Mouse (Mus musculus) lung, embryonic 14.5 days (tissue): ENCODE data around the gene Tfap2a. TPM values are rescaled to one million over a fixed set of nuclear protein-coding genes. Genes with fewer than 3 reads are reported as not detected.

Source experiments
- ATAC-seq: fragments of 200-750 bp; cut with Nextera tagmentation; 2 replicates; pipeline ENCODE4 v1.8.0; 2017; ENCODE audit warnings: mild to moderate bottlenecking, moderate TSS enrichment, moderate library complexity; ENCODE audit not compliant: insufficient read depth
- DNase-seq: peaks from one replicate; pipeline ENCODE4 v3.0.0-alpha.2; 2015
- H3K27ac ChIP-seq: fragments of 300-500 bp; sonication (generic); 2 replicates; pipeline ENCODE4 v1.5.1; 2014; ENCODE audit warnings: low read depth, mild to moderate bottlenecking, moderate library complexity
- H3K27me3 ChIP-seq: fragments of 300-500 bp; sonication (generic); 2 replicates; pipeline ENCODE4 v1.6.1; 2014; ENCODE audit warnings: low read length, control low read depth; ENCODE audit not compliant: insufficient read depth
- H3K36me3 ChIP-seq: fragments of 300-500 bp; sonication (generic); 2 replicates; pipeline ENCODE4 v1.6.1; 2014; ENCODE audit warnings: control low read depth; ENCODE audit not compliant: insufficient read depth
- H3K4me1 ChIP-seq: fragments of 300-500 bp; sonication (generic); 2 replicates; pipeline ENCODE4 v1.6.1; 2014; ENCODE audit warnings: antibody characterized with exemption, control low read depth; ENCODE audit not compliant: insufficient read depth
- H3K4me2 ChIP-seq: fragments of 300-500 bp; sonication (generic); 2 replicates; pipeline ENCODE4 v1.6.1; 2014; ENCODE audit warnings: mild to moderate bottlenecking
- H3K4me3 ChIP-seq: fragments of 300-500 bp; sonication (generic); 2 replicates; pipeline ENCODE4 v1.5.1; 2014; ENCODE audit warnings: low read depth, low read length
- H3K9ac ChIP-seq: fragments of 300-500 bp; sonication (generic); 2 replicates; pipeline ENCODE4 v1.6.1; 2014
- H3K9me3 ChIP-seq: fragments of 300-500 bp; sonication (generic); 2 replicates; pipeline ENCODE4 v1.6.1; 2016; ENCODE audit warnings: low read depth, low read length, control low read depth
- CTCF ChIP-seq: IDR thresholded peaks from 2 replicates; pipeline ENCODE4 v1.5.1; 2016; ENCODE audit warnings: antibody characterized with exemption, low read depth
- WGBS: fragments of 180-500 bp; shearing (Covaris S2); extraction: QIAGEN DNeasy Blood & Tissue Kit; methylation state at CpG from one replicate; pipeline ENCODE4 v1.1.7; 2014; 5-methylcytosine and 5-hydroxymethylcytosine counted together
- polyA plus RNA-seq: library from polyadenylated mRNA; unstranded; fragments of >200 nt; fragmentation: Nextera tagmentation; extraction: Ambion mirVana; gene quantifications from 2 replicates; pipeline ENCODE4 v1.2.1, GENCODE M21; 2014

Tfap2a gene
- polyA plus RNA-seq: 0.11 and 0.19 TPM in 2 replicates

- no peak for DNase-seq
- Histone ChIP-seq H3K27me3 (peaks cover 100% of the 10 kb centered on the region), H3K4me3 (0 out of 2 replicates have a peak within 1 kb of the TSS, but pooled peaks have one; percentile 2), H3K9ac (no peak within 1 kb of the TSS), H3K36me3 (no peaks in the 10 kb centered on the region), H3K27ac (no peak within 1 kb of the TSS), H3K4me1 (no peaks in the 10 kb centered on the region), H3K4me2 (no peak within 1 kb of the TSS), H3K9me3 (no peaks in the 10 kb centered on the region)
- 1% methylated on average over 28 of the region's 30 CpGs for WGBS
- no peak for TF ChIP-seq CTCF
- ATAC-seq: no peak
Observed at GRCm38 (mm10) chr13:40738196-40738880, at the start of gene Tfap2a. Gene Tfap2a (minus strand): TSS chr13:40738376.

DNA sequence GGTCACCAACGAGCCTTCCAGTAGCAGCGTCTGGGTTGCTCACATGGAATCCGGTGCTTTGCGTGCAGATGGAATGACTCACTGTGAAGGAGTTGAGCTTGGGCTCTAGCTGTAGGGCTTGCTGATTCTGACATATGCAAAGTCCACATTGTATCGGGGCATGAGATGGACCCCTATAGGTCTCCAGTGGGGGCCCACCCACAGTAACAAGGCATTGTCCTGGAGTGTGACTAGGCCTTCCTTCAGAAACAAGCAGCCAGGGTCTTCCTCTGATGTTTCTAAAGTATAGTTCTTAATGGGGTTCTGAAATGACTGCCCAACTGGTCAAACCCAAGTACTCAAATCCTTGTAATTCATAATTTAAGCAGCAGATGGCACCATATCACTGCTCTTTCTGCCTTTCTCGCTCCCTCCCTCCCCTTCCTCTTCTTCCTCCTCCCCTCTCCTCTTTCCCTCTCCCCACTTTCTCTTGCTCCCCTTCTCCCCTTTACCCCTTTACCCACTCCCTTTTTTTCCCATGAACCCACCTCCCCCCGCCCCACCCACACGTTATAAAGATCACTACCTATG lies 46.1 kb upstream of the Tfap2a start:
- peak; percentile 82 for DNase-seq
- WGBS: 39% methylated on average over 8 of the region's 8 CpGs

DNA sequence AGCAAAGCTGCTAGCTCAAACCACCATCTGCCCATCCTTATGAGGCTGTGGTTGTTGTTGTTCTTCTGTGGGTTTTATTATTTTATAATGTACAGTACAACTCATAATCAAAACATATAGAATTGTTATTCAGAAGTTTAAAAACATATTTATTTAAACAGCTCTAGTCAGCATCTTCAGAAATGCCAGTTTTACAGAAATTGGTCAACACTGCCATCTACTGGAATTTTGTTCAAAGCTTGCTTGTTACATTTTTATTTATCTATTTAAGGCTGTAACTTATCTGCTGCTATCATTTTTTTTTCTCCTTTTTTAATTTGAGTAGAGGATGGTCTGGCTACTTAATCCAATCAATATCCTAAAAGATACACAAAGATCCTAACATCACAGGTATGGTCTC lies 19.8 kb upstream of the Tfap2a start:
- Histone ChIP-seq H3K27ac (no peak overlapping the region), H3K4me2 (no peak overlapping the region), H3K27me3 (no peaks in the 10 kb centered on the region), H3K9ac (no peak overlapping the region), H3K36me3 (no peaks in the 10 kb centered on the region), H3K4me1 (no peaks in the 10 kb centered on the region), H3K9me3 (no peaks in the 10 kb centered on the region), H3K4me3 (no peak overlapping the region)
- peak; percentile 55 for TF ChIP-seq CTCF
- peak; percentile 84 for DNase-seq
- no peak for ATAC-seq

More for the DNA sequence above, 46.1 kb upstream of the Tfap2a start:
- Histone ChIP-seq H3K4me1 (no peaks in the 10 kb centered on the region), H3K36me3 (no peaks in the 10 kb centered on the region), H3K4me3 (no peak overlapping the region), H3K27ac (no peak overlapping the region), H3K9me3 (no peaks in the 10 kb centered on the region), H3K4me2 (no peak overlapping the region), H3K27me3 (no peaks in the 10 kb centered on the region), H3K9ac (no peak overlapping the region)
- peak; percentile 70 for TF ChIP-seq CTCF
- no peak for ATAC-seq

DNA sequence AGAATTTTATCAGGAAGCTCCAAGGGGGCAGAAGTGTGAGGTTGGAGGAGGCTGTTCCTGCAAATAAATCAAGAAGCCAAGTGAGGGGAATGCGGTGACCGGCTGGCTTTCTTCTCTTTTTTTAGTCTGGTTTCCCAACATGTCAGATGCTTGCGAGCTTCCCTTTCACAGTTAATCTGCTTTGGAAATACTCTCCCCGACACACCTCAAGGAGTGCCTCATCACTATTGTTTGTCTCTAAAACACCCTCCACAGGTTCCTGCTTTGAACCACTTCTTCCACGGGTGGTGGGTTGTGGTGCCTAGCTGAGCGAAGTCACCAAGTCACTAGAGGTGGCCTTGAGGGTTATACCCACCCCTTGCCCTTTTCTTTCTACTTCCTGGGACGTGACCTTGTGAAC lies 18.2 kb upstream of the Tfap2a start:
- DNase-seq: no peak
- Histone ChIP-seq H3K27me3 (no peaks in the 10 kb centered on the region), H3K9me3 (no peaks in the 10 kb centered on the region), H3K4me3 (no peak overlapping the region), H3K9ac (no peak overlapping the region), H3K27ac (no peak overlapping the region), H3K36me3 (no peaks in the 10 kb centered on the region), H3K4me1 (no peaks in the 10 kb centered on the region), H3K4me2 (no peak overlapping the region)
- ATAC-seq: no peak
- no peak for TF ChIP-seq CTCF
- 58% methylated on average over 7 of the region's 7 CpGs for WGBS

- ATAC-seq (no peak), DNase-seq (no peak)
- no peak for TF ChIP-seq CTCF
- no peaks in the 10 kb centered on the region for H3K27me3 ChIP-seq
- H3K4me1 ChIP-seq: no peaks in the 10 kb centered on the region
- no peak overlapping the region for H3K9ac ChIP-seq
- no peak overlapping the region for H3K4me3 ChIP-seq
- H3K27ac ChIP-seq: no peak overlapping the region
- no peak overlapping the region for H3K4me2 ChIP-seq
- H3K9me3 ChIP-seq: no peaks in the 10 kb centered on the region
- 85% methylated on average over 10 of the region's 10 CpGs for WGBS
- no peaks in the 10 kb centered on the region for H3K36me3 ChIP-seq
Observed at GRCm38 (mm10) chr13:40754091-40754490, 15.9 kb upstream of the Tfap2a start.

GRCm38 (mm10) chr13:40751889-40752288 lies 13.7 kb upstream of the Tfap2a start:
- 76% methylated on average over 10 of the region's 10 CpGs for WGBS
- ATAC-seq (no peak), DNase-seq (no peak)
- Histone ChIP-seq H3K36me3 (no peaks in the 10 kb centered on the region), H3K9me3 (no peaks in the 10 kb centered on the region), H3K27me3 (peaks cover 4% of the 10 kb centered on the region; the same call in 1 of the 2 replicates), H3K9ac (no peak overlapping the region), H3K4me3 (no peak overlapping the region), H3K4me1 (no peaks in the 10 kb centered on the region), H3K27ac (no peak overlapping the region), H3K4me2 (no peak overlapping the region)
- no peak for TF ChIP-seq CTCF

DNA sequence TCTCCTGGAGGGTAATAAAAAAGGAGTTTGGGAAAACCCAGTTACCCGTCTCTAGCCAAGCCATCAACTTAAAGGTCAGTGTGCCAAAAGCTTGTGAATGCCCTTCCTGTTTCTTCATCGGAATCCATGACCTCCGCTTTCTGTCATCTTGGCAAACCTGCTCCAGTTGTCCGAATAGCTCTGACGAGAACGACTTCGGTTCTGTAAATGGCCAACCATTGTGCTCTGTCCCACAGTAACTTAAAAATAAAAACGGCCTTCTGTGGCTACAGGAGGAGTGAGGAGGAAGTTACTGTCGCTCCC lies 11.4 kb upstream of the Tfap2a start:
- TF ChIP-seq CTCF: no peak
- Histone ChIP-seq H3K9ac (no peak overlapping the region), H3K4me3 (no peak overlapping the region), H3K4me2 (peak overlapping the region; percentile 45), H3K9me3 (peaks cover 5% of the 10 kb centered on the region; the same call in 1 of the 2 replicates), H3K27ac (no peak overlapping the region), H3K36me3 (no peaks in the 10 kb centered on the region), H3K4me1 (no peaks in the 10 kb centered on the region), H3K27me3 (peaks cover 24% of the 10 kb centered on the region)
- ATAC-seq (no peak), DNase-seq (no peak)
- 56% methylated on average over 9 of the region's 9 CpGs for WGBS
